Mouse (Mus musculus): ENCODE data around the gene AB124611.
"Not testable (repeated sequence)": the region's sequence is repeated elsewhere in the genome, so short reads cannot be mapped to it uniquely, and the experiment has no call there.

Gene AB124611

GRCm38 (mm10) chr9:21518690-21519089 lies 7.3 kb upstream of the AB124611 start:
- DNase-seq (ENCODE audit: low spot score in 2 of 2) = not testable (repeated sequence)

GRCm38 (mm10) chr9:21525142-21525936 lies 637 bp upstream of the AB124611 start:
- DNase-seq (ENCODE audit: low spot score in 2 of 2) = peak; percentile 56 to 61

- no peak for DNase-seq (ENCODE audit: low spot score in 2 of 2)
These were observed 613 bp downstream of the AB124611 start for GRCm38 (mm10) chr9:21526634-21526944.

DNA sequence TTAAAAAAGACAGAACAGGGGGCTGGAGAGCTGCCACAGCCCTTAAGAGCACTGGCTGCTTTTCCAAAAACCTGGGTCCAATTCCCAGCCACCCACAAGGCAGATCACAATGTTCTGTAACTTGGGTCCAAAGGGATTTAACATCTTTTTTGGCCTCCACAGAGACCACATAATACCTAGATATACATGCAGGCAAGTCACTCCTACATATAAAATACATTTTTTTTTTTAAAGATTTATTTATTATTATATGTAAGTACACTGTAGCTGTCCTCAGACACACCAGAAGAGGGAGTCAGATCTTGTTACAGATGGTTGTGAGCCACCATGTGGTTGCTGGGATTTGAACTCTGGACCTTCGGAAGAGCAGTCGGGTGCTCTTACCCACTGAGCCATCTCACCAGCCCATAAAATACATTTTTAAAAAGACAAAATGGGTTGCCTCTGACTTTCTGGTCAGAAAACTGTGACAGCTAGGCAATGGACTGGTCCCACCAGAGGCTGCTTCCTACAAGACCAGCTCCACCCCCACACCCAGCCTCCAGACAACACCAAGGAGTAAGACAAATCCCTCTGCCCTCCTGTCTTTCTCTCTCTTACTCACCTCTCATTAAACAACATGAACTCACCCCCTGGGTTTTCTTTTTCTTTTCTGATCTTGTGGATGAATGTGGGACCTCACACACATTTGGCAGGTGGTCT lies 1.3 kb downstream of the AB124611 start:
- no peak for DNase-seq (ENCODE audit: low spot score in 2 of 2)

DNA sequence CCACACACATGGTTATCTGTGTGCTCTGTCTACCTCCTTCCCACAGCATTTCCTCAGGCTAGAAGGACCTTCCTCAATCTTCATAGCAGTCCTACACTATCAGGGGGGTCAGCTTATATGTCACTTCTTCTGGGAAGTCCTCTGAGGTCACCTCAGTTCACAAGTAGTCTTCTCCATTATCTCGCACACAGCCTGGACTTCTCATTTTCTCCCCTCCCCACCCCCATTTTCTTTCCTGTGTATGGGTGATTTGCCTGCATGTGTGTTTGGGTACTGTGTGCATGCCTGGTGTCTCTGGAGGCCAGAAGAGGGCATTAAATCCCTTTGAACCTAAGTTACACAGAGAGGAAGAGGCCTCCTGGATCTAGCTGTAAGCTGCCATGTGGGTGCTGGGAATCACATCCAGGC lies 1.9 kb downstream of the AB124611 start:
- DNase-seq (ENCODE audit: low spot score in 2 of 2) = peak; percentile 50 to 63

- no peak for DNase-seq (ENCODE audit: low spot score in 2 of 2)
These were observed 10.5 kb downstream of the AB124611 start for GRCm38 (mm10) chr9:21536501-21536900.

- DNase-seq (ENCODE audit: low spot score in 2 of 2) = no peak
These were observed 11.0 kb downstream of the AB124611 start for GRCm38 (mm10) chr9:21537009-21537408.

- no peak for DNase-seq (ENCODE audit: low spot score in 2 of 2)
These were observed 14.2 kb downstream of the AB124611 start for GRCm38 (mm10) chr9:21539981-21540753.

- not testable (repeated sequence) for DNase-seq (ENCODE audit: low spot score in 2 of 2)
These were observed 16.0 kb downstream of the AB124611 start for GRCm38 (mm10) chr9:21542001-21542400.

- no peak for DNase-seq (ENCODE audit: low spot score in 2 of 2)
These were observed 19.5 kb downstream of the AB124611 start for GRCm38 (mm10) chr9:21545351-21545915.

GRCm38 (mm10) chr9:21545916-21546788 lies 20.2 kb downstream of the AB124611 start:
- peak; percentile 99 for DNase-seq (ENCODE audit: low spot score in 2 of 2)

GRCm38 (mm10) chr9:21546789-21547074 lies 20.8 kb downstream of the AB124611 start, which contains the start of gene Carm1:
TSS of gene Carm1 (plus strand) at chr9:21546894.
- DNase-seq (ENCODE audit: low spot score in 2 of 2) = no peak

DNA sequence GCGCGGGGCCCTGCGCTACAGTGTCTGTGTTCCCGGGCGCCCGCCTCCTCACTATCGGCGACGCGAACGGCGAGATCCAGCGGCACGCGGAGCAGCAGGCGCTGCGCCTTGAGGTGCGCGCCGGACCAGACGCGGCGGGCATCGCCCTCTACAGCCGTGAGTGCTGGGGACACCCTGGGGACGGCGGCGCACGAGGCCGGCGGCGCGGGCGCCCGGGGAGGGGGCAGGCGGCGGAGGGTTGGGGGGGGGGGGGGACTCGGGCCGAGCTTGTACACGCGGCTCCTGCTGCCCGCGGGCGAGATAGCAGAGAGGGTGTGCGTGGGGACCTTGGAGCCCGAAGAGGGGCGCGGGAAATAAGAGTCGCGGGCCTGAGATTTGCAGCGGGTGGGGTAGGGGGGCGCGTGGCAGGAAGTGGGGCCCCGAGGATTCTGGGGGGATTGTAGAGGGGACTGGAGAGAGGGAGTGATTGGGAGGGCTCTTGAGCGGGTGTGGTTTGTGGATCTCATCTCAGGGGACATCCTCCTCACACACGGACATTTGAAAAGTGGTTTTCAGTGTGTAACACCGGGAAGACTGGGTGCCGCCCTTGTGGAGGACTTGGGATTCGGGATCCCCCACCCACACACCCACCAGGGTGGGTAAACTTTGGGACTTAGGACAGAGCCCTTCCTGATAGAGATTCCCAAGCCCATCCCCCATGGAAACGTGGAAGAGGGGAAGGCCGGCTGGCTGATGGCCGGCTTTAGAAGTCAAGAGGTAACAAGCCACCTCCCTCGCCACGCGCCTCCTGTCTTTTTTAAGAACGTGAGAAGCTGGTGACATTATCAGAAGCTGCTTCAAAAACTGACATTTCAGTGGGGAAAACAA lies 21.3 kb downstream of the AB124611 start:
- peak; percentile 66 to 68 for DNase-seq (ENCODE audit: low spot score in 2 of 2)

GRCm38 (mm10) chr9:21551049-21551448 lies 25.1 kb downstream of the AB124611 start:
- DNase-seq (ENCODE audit: low spot score in 2 of 2) = no peak

DNA sequence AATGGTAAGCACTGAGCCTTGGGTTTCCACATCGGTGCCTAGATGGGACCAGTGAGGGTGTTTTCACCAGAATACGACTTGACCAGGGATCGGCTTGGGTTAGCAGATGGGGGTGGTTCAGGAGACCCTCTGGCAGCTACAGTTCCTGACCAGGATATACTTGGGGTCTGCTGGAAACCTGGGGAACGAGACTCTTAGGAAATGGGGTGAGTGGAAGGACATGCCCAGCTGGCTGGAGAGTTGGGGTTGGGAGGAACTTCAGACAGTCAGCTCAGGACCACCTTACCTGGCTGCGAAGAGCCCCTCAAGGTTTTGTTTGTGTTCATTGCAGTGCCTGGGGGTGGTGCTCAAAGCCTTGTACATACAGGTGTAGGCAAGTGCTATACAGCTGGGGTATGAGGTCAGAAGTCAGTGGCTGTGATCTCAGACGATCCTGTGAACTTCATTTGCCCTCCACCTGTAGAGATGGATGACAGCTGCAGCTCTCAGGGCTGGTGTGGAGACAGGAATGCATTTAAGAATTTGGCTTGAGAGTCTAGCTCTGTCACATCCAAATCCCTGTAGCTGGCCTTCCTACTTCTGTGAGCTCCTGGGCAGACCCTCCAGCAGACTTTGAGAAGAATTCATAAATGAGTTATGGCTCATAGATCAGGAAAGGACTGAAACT lies 27.8 kb downstream of the AB124611 start:
- DNase-seq (ENCODE audit: low spot score in 2 of 2) = no peak

DNA sequence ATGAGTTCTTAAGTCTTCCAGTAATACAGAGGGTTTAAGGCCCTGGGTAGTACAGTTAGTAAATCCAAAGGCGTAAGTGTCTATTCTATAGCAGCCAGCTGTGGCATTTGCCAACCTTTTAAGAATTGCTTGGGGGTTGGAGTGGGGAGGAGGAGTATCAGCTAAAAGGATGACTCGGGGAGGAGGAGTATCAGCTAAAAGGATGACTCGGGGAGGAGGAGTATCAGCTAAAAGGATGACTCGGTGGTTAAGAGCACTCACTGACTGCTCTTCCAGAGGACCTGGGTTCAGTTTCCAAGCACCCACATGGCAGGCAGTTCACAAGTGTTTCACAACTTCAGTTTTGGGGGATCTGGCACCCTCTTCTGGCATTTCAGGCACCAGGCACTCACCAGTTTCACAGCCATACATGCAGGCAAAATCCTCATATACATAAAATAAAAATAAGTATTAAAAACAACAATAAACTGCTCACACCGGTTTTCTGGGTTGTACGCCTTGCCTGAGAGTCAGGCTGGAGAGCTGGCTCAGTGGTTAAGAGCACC lies 29.3 kb downstream of the AB124611 start:
- DNase-seq (ENCODE audit: low spot score in 2 of 2) = no peak

DNA sequence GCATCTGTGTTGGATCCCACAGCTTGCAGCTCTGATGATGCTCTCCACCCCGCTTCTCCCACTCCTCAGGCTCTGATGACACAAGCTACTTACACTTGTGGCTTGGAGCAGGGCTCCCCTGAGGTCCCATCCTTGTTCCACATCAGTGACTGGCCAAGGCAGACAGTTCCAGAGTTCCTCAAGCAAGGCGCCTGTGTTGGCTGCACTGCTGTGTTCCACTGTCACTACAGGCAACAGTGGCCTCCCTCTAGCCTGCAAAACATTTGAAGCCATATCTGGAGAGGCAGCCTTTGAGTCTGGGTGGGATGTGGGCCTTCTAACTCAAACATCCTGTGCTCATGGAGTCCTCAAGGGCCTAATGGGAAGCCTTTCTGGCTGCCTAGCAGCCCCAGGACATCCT lies 31.0 kb downstream of the AB124611 start:
- DNase-seq (ENCODE audit: low spot score in 2 of 2) = no peak

DNA sequence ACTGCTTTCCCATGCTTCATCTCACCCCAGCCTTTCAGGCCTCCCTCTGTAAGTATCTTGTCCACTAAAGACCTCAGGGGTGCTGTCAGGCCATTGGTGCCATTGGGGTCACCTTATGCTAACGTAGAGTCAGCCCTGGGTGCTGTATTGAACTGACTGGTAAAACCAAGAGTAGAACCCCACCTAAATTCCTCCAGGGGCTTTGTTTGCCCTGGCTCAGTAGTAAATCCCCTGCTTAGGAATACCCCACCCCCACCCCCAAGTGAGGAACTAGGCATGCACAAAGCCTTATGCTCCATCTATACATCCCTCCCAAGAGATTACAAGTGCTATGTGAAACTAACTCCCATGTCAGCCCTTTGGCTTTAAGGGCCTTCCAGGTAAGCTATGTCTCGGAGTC lies 31.6 kb downstream of the AB124611 start:
- no peak for DNase-seq (ENCODE audit: low spot score in 2 of 2)

DNA sequence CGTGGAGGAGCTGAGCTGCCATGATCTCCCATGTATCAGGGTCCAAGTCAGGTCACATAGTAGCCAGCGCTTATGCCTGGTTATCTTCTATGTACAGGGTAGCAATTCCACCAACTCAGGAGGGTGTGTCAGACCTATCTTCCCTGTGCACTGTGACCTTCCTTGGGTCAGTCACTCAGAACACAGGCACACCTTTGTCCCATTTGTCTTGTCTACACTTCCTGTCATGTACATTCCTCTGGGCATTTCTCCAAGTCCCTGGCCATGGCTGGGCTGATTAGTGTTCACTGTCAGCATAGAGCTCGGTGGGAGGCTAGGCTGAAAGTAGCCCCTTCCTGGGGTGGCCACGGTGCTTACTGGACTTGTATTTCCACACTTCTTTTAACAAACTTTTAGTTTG lies 32.4 kb downstream of the AB124611 start:
- peak; percentile 69 to 85 for DNase-seq (ENCODE audit: low spot score in 2 of 2)

Measured in spleen, postnatal 36 days (tissue).